Mouse (Mus musculus): ENCODE measurements around the gene Slc9a8.
"Not testable (repeated sequence)": the region's sequence is repeated elsewhere in the genome, so short reads cannot be mapped to it uniquely, and the experiment has no call there.

The Slc9a8 gene

DNA sequence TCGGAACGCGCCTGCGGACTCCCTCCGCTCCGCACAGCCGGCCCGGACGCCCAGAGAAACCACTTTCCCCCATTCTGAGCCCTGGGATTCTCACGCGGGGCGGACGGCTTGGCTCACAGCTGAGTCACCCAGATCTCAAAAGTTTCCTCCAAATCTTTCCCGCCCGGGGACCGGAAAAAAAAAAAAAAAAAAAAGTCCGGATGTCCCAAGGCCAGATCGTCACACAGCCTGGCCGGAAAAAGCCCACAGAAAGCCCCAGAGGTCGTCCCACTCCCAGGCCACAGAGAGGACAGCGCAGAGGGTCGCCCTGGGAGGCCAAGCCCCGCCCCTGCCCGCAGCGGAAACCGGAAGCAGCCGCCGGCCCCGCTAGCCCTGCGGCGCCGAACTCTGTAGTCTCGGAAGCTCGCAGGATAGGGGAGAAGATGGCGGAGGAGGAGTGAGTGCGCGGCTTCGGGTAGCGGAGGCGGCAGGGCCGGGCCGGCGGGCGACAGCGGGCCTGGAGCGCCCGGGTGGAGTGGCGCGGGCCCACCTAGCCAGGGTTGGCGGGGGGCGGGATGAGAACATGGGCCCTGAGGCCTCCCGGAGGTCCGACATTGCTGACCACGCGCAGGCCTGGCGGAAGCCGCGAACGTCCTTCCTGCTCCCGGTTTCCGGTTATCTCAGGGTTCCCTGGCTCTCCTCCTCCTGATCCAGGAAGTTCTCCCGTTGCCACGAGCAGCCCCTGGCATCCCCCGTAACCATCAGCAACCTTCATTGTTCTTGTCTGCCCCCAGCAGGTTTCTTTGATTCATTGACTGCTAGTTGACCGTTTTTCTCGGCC is at the start of gene Slc9a8:
TSS of gene Slc9a8 (plus strand) at position 383 of the 820 bp plus-strand sequence.
- peak; percentile 91 for DNase-seq

DNA sequence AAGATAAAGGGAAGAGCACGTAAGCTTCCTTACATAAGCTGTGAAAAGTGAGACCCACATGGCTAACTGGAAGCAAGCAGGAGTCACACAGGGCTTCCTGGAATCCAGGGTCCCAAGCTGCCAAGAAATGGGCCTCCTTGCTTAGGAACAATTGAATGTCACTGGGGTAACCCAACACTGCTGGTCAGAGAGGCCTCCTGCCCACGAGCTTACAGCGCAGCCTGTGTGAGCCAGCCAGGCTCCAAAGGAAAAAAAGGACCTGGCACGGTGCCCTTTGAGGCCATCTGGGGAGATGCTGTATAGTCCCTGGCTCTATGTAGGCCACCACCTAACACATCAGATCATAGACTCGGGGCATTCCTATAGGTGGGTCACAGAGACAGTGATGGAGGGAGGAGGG is 48.2 kb upstream of the Slc9a8 start:
- DNase-seq: peak; percentile 77

DNA sequence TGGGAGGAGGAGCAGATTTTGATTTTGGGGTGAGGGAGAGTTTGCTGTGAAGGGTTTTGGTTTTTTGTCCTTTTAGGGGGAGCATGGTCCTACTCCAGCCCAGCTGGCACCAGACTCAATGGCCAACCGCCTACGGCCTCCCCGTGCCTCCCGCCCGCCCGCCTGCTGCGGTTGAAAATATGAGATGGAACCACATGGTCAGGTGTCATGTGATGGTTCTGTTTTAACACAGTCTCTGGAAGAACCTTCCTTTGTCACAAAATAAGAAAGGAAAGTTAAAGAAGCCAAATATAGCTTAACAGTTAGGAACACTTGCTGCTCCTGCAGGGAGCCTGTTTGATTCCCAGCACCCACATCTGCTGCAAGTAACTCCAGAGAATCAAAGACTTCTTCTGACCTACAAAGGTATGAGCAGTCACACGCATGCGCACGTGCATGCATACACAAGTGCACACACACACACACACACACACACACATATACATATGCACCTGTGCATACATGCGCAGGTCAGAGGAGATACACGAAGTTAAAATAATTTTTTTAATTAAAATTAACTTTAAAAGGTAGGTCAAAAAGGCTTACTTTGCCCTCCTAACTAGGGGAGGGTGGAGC is 47.2 kb upstream of the Slc9a8 start:
- no peak for DNase-seq

DNA sequence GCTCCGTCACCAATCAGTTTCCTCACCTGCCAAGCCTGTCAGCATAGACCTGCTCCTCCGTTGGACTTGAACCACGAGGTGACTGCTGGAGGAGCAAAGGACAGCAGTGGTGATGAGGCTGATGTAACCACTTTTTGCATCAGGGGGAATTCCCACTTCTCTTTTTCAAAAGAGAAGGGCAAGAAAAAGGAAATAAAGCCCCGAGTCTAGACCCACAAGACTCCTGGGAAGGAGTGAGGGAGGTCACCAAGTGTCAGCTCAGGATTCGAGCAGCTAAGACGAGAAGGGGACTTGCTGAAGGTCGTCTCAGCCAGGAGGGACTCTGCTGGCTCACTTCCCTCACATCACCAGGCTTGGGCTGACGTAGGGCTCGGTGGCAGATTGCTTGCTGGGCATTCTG is 46.4 kb upstream of the Slc9a8 start:
- DNase-seq: no peak

DNA sequence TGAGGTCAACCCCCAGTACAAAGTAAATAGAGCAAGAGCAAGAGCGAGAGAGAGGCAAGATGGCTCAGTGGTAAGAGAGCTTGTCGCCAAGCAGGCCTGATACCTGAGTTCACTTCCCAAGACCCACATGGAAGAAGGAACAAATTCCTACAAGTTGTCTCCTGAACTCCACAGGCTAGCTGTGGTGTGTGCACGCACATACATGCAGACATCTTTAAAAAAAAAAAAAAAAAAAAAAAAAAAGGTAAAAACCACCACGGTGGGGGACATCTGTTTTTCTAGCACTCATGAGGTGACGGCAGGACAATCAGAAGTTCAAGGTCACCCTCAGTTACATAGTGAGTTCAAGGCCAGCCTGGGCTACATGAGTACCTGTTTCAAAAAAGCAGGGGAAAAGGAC is 45.8 kb upstream of the Slc9a8 start:
- no peak for DNase-seq

DNA sequence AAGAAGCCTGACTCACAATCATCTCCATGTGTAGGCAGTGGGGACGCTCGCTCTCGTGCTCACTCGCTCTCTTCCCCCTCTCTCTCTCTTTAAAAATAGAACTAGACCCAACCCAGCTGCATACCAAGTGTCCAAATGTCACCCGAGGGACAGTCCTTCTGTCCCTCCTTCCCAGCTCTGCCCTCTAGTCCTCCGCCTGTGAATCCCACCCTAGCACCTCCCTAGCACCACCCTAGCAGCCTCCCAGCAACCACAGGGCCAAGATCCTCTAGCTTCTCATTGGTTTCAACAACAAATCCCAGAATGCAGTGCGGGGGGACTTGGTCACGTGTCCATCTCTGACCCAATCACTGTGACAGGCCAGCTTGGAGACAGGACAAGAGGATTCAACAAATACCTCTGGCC is 45.4 kb upstream of the Slc9a8 start:
- peak; percentile 19 for DNase-seq

DNA sequence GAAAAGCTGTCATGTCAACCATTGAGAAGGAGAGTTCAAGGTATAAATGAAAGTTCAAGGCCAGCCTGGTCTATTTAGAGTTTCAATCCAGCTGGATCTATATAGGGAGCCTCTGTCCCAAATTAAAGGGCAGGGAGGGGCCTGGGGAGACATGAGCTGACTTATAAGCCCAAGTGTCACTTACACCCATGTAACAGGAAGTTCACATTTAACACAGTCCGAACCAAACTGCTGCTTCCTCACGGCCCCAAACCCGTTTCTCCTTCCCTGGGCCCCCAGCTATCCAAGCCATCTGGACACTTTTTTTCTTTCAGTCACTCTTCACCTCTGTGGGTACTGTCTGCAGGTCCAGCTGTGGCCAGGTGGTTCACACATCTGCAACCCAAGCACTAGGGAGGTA is 43.8 kb upstream of the Slc9a8 start:
- DNase-seq: no peak

DNA sequence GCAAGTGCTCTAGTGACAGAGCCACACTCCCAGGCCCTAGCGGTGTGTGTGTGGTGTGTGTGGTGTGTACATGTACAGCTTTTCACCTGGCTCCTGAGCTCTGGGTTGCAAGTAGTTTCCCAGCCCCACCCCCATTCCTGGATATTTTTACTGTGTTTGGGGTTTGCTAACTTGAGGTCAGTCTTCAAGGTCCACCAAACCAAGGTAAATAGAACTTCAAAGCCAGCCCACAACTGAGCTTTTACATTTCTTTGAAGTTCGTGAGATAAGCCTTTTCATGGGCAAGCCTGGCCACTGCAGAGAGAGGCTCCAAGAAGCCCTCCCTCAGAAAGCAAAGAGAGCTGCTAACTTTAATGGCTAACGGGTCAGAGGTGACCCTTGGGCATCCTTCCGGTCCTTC is 42.5 kb upstream of the Slc9a8 start:
- no peak for DNase-seq

DNA sequence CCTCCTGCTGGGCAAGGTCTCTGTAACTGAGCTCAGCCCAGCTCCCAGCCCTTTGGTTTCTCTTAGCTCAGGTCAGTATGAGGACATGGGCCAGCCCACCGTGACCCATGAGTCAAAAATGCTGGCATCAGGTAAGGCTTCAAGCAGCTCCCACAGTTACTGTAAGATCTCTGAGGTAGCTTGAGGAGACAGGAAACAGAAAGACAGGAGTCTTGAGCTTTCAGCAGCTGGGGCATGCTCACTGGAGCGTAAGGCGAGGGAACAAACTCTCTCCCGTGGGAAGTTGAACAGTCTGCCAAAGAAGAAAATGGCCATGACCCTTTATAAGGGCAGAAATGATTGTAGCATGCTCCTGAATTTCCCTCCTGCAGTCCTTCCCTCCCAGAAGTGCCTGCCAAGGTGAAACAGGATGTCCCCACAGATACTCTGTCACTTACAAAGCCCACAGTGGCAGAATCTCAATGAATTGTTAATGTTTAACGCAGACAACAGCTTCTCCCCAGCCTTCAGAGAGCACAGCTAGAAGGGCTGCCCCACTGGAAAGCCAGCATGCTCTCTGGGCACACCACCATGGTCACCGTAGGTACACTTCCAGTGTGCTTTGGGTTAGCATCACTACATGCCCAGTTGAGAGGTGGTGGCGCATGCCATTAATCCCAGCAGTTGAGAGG is 40.8 kb upstream of the Slc9a8 start:
- no peak for DNase-seq

DNA sequence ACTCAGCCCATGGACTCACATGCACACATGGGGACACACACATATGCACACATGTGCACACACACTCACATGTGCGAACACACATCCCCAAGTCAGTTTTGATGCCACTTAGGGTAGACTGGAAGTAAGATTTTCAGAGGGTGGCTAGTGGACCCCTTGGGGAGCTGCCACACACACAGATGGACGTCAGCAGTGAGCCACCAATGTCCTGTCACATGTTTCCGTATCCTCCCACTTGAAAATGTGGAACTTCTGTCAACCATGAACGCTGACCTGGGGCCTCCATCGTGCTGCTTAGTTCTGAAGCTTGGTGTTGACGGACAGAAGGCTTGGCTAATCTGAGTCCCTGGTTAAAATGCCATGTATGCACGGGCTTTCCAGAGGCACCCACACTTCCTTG is 39.9 kb upstream of the Slc9a8 start:
- DNase-seq: no peak

DNA sequence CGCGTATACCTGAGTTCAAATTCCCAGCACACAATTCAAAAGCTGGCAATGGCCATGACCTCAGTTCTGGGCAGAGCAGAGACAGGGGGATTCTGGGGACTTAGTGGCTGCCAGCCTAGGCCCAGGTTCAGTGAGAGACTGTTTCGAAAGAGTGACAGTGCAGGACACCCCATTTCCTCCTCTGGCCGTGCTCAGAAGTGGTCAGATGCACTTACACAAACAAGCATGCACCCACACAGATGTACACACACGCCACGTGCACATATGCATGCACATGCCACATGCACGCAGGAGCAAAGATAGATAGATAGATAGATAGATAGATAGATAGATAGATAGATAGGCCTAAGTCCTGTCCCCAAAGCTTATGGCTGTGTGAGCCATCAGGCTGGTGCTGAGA is 39.1 kb upstream of the Slc9a8 start:
- no peak for DNase-seq

DNA sequence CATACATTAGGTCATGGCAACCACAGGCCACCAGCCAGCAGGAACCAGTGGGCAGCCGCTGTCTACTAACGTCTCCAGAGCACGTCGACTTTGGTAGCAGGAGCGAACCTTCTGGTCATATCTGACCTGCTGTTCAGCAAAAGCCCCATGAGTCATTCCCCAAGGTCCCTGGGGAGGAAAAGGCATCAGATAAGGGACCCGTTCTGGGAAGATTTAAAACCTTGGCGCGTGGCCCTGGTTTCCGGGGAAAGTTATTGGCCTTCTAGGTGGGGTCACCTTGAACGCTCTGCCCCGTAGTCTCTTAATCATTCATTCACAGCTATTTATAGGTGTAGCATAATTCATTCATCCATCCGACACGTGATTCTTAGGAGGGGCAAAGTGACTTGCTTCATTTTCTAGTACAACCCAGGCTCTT is 37.8 kb upstream of the Slc9a8 start:
- no peak for DNase-seq

DNA sequence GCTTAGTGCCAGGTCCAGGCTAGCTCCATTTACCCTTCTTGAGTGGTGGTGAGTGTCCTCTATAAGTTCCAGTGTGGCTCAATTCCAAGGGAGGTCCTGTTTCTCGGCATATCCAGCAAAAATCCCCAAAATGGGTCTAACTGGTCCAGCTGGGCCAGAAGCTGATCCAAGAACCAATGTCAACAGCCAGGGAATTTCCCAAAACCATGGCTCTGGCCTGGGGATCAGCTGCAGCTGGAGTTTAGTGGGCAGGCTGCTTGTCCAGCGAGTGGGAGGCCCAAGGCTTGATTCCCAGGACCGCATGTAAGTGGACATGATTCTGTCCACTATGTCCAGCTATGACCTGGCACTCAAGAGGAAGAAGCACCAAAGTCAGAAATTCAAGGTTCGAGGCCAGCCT is 35.1 kb upstream of the Slc9a8 start:
- no peak for DNase-seq

DNA sequence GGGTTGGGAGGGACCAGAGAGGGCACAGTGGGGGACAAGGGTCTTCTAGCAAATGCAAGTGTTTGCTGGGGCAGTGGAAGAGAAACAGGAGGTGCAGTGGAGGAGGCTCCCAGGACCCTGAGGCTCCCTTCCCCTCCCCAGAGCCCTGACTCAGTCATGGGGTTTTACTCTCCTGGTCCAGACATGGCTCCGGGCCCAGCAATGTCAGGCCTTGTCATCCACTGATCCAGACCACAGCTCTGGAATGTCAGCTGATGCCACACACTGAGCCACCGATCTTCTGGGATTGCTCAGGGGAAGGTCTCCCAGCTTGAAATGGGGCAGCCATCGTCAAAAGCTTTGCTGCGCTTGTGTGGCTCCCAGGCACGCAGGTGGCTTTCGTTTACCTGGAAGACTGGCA is 34.5 kb upstream of the Slc9a8 start:
- DNase-seq: no peak

DNA sequence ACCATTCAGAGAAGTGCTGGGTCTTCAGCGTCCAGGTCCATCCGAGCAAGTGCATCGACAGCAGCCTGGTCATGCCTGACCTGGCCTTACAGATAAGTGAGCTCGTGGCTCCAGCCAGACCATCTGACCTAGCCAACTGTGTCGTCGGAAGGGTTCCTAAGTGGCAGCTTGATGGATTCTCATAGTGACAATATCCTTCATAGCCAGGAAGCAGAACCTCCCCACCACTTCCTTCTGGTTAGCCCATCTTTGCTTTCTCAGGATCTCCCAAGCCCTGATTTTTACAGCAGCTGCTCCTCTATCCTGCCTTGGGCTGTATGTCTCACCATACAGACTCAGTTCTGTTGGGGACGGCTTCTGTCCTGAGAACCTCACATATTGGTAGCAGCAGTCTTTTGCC is 27.1 kb upstream of the Slc9a8 start:
- DNase-seq: no peak

DNA sequence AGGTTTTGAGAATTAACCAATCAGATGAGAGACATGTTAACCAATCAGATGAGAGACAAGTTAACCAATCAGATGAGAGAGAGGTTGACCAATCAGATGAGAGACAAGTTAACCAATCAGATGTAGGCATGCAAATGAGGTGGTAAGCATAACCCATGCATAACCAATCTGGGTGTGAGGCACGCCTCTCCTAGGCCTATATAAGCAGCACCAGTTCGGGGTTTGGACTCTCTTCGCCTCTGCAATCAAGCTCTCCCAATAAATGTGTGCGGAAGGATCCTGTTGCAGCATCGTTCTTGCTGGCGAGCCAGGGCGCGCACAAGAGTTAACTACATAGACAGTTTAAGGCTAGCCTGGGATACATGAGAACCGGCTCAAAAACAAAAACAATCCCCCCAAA is 25.1 kb upstream of the Slc9a8 start:
- DNase-seq: not testable (repeated sequence)

DNA sequence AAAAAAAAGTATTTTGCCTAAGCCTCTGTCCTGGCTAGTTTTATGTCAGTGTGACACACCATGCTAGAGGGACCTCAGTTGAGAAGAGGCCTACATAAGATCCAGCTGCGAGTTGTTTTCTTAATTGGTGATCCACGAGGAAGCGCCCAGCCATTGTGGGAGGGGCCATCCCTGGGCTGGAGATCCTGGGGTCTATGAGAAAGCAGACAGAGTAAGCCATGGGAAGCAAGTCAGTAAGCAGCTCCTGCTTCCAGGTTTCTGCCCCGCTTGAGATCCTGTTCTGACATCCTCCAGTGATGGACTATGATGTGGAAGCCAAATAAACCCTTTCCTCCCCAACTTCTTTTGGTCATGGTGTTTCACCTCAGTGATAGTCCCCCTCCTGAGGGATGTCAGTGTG is 22.5 kb upstream of the Slc9a8 start:
- DNase-seq: no peak

DNA sequence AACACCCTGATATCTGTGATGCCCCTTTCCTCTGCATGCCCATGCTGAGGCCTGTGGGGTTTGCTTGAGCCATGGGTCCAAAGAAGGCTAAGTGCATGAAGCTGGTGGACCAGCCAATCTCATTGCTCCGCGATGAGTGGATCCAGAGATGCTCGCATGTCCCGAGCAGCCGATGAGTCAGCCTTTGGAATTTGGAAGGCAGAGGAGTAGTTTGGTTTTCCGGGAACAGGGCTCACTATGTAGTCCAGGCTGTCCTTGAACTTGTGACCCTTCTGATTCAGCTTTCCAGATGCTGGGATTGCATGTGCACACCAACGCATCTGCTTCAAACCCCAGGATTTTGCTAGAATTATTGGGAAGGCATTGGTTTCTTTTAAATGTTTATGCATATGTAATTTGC is 21.9 kb upstream of the Slc9a8 start:
- DNase-seq: no peak

DNA sequence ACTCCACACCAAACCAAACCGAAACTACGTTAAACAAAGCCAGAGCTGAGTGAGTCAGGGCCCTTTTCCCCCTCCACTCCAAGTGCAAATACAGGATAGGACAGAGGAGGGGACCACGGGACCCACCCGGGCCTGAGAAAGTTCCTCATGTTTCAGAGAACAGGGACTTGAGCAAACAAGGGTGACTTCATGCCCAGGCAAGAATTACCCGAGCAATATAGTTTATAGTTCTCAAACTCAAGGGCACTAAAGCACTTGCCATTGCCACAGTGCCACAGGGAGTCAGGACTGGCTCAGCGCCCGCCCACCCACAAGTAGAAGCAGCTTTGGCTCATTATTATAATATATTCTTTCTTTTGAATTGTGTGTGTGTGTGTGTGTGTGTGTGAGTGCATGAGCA is 18.4 kb upstream of the Slc9a8 start:
- DNase-seq: peak; percentile 22

DNA sequence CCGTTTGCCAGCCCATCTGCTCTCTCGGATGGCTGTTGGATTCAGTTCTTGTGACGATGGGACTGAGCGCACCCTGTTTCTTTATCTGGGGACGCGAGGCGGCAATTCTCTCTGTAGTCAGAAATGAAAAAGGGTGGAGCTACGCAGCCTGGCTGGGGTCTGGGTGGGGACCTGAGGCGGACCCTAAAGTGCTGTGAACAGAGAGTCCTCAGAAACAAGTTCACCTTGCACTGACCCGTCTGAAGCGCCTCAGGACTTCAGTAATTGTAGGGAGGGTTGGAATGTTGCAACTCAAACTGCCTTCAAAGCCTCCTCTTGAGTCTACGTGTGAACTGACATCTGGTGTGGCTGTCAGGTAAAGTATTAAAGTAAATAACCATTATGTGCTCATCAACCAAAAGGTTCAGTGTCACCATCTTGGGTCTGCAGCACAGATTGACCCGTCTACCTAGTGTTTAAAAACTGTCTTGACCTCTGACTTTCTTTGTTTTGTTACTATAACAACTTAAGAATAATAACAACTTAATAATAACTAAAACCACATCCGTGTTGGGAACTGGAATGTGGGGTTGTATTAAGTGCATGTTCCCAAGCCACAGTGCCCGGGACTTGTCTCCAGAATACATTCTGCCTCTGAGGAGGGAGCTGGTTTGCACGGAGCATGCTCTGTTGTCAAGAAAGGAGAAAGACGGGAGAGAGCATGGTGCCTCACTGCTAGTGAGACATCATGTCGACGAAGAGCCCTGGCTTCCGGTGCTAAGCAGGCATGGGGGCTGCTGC is 16.2 kb upstream of the Slc9a8 start:
- DNase-seq: no peak

DNA sequence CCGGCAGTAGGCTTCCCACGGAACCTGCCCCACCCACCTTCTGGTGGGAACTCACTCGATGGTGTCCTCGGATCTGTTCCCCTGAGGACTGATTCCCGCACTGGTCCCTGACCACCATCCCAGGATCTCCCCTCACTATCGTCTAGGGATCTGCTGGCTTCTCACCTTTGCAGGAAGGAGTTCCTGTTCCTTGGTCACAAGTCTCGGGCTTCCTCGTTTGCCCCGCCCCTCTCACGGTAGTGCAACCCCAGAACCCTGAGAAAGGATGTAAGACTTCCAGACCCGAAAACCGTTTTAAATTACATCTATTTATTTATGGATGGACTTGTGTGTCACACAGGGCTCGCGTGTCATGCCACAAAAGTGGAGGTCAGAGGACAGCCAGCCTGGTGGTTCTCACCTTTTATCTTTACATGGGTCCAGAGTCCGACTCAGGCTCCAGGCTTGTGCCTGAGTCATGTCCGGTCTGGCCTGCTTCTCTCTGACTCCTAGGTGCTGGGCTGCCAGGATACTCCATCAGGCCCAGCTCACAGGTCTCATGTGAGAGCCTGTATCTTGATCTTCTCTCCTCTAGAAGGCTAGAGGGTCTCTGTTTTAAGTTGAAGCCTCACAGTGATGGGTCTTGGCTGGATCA is 14.1 kb upstream of the Slc9a8 start:
- no peak for DNase-seq

DNA sequence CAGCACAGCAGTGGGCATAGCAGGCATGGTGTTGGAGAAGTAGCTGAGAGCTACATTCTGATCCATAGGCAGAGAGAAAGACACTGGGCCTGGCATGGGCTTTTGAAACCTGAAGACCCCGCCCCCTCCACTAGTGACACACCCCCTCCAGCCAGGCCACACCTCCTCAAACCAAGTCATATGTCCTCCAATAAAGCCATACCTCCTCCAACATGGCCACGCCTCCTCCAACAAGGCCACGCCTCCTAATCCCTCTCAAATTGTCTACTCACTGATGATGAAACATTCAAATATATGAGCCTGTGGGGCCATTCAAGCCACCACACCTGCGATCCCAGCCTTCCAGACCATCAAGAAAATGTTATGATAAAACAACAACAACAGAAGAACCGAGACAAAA is 7.1 kb upstream of the Slc9a8 start:
- no peak for DNase-seq

DNA sequence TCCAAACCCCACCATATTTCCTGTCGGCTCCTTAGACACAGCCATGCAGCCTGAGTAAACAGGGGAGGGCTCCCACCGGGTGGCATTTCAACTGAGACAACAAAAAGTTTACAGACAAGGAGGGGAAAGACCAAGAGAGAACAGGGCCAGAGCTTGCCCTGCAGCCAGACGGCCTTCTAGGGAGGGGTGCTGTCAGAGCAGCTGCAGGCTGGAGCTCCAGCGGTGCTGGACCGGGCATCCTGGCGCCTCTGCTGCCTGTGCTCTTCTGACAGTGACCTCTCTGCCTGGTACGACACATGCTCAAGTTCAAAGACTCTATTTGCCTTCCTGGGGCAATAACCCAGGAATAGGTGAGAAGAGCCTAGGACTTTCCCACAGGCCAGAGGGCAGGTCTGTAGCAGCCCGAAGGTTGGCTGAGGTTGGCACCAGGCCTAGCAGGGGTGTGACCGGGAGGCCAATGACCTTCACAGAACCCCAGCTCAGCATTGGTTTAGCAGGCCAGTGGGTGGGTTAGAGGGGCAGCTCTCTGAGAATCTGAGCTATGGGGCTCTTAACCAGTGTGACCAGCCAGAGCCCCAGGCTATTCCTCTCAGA is 5.4 kb upstream of the Slc9a8 start:
- no peak for DNase-seq

All from right cerebral cortex, postnatal 14 days (tissue).